Mouse (Mus musculus): Measurements from ENCODE around the gene Gm5460. TPM values are rescaled to one million over a fixed set of nuclear protein-coding genes. Genes with fewer than 3 reads are reported as not detected.

Gene Gm5460
- total and polyA plus RNA-seq, 3 experiments: not detected

DNA sequence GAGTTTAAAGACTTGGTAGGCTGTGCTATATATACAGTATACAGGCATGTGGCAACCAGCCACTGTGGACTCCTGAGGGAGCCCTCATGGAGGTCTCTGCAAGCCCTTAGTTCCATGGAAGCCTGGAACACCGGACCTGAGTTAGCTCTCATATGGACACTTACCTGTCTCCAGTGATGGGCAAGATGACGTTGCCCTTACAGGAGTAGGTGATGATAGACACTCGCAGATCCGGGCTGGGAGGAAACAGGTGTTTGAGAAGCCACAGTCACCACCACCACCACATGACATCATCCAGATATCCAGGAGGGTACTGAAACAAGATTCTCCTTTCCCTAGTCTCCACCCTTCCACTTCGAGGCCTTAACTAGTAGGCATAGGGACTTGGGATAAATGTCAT, 14.2 kb upstream of the Gm5460 start:
- no peak for DNase-seq
- Histone ChIP-seq H3K79me2 (replicated peaks; ENCODE audit: control insufficient read depth, insufficient read depth, low read length) (no peaks in the 10 kb centered on the region), H3K36me3 (ENCODE audit: control insufficient read depth, insufficient read depth, low read length) (no peaks in the 10 kb centered on the region), H3K27me3 (ENCODE audit: control insufficient read depth, insufficient read depth, low read length) (no peaks in the 10 kb centered on the region), H3K4me1 (ENCODE audit: control insufficient read depth, insufficient read depth, low read length) (no peaks in the 10 kb centered on the region), H3K4me3 (no peak overlapping the region), H3K9ac (ENCODE audit: low read depth, low read length) (no peak overlapping the region), H3K27ac (no peak overlapping the region)
- TF ChIP-seq EP300 (IDR thresholded peaks at IDR 0.05; ENCODE audit: insufficient read depth, low read depth, low read length): no peak
- no peak for TF ChIP-seq POLR2A (IDR thresholded peaks at IDR 0.05; ENCODE audit: insufficient read depth, low read depth, low read length)
- no peak for TF ChIP-seq CTCF (IDR thresholded peaks at IDR 0.05)
- 78% methylated on average over 5 of the region's 5 CpGs for WGBS
- intact Hi-C loops (cut with DNase I): no loop called here

DNA sequence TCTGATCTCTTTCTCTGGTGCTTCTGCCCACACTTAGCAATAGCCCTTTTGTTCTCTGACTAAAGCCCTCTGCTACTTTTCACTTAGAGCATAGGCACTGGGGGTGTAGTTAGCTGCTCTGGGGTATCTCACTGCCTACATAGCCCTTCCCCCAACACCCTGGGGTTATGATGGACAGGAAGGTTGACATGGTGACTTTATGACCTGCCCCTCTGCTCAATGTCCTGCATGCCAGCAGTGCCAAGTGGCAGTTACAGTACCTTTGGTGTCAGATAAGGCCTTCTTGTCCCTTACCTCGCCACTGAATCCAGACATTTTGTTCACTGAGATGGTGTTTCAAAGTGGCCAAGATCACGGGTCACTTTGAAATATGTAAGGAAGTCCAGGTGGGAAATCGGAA, 1.5 kb upstream of the Gm5460 start, which contains the start of gene Gm30083:
Gene Gm30083 (minus strand): TSS at position 120 of the 400 bp plus-strand sequence.
- H3K4me1 ChIP-seq (ENCODE audit: control insufficient read depth, insufficient read depth, low read length): no peaks in the 10 kb centered on the region
- no peaks in the 10 kb centered on the region for H3K79me2 ChIP-seq (replicated peaks; ENCODE audit: control insufficient read depth, insufficient read depth, low read length)
- no peak within 1 kb of the TSS for H3K27ac ChIP-seq
- no peak for DNase-seq
- intact Hi-C loops (cut with DNase I): no loop called here
- H3K9ac ChIP-seq (ENCODE audit: low read depth, low read length): no peak within 1 kb of the TSS
- H3K27me3 ChIP-seq (ENCODE audit: control insufficient read depth, insufficient read depth, low read length): no peaks in the 10 kb centered on the region
- no peaks in the 10 kb centered on the region for H3K36me3 ChIP-seq (ENCODE audit: control insufficient read depth, insufficient read depth, low read length)
- H3K4me3 ChIP-seq: no peak within 1 kb of the TSS
- WGBS: 74% methylated on average over 3 of the region's 3 CpGs
- no peak for TF ChIP-seq EP300 (IDR thresholded peaks at IDR 0.05; ENCODE audit: insufficient read depth, low read depth, low read length)
- TF ChIP-seq POLR2A (IDR thresholded peaks at IDR 0.05; ENCODE audit: insufficient read depth, low read depth, low read length): no peak
- no peak for TF ChIP-seq CTCF (IDR thresholded peaks at IDR 0.05)

DNA sequence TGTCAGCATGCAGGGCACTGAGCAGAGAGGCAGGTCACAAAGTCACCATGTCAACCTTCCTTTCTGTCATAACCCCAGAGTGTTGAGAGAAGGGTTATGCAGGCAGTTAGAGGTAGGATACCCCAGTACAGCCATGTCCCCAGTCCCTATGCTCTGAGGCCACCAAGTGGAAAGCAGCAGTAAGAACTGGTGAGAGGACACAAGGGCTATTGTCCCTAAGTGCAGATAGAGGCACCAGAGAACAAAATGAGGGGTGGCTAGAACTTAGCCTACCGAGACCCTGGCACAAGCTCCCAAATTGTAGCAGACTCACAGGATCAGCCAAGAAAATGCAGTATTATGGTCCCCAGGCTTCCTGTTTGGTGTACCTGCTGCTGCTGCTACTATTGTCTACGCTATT, 380 bp downstream of the Gm5460 start:
- Histone ChIP-seq H3K4me1 (ENCODE audit: control insufficient read depth, insufficient read depth, low read length) (no peaks in the 10 kb centered on the region), H3K27ac (no peak overlapping the region), H3K36me3 (ENCODE audit: control insufficient read depth, insufficient read depth, low read length) (no peaks in the 10 kb centered on the region), H3K27me3 (ENCODE audit: control insufficient read depth, insufficient read depth, low read length) (no peaks in the 10 kb centered on the region), H3K79me2 (replicated peaks; ENCODE audit: control insufficient read depth, insufficient read depth, low read length) (no peaks in the 10 kb centered on the region), H3K4me3 (no peak overlapping the region), H3K9ac (ENCODE audit: low read depth, low read length) (no peak overlapping the region)
- WGBS: 76% methylated on average over 2 of the region's 2 CpGs
- intact Hi-C loops (cut with DNase I): no loop called here
- DNase-seq: no peak
- no peak for TF ChIP-seq CTCF (IDR thresholded peaks at IDR 0.05)
- TF ChIP-seq EP300 (IDR thresholded peaks at IDR 0.05; ENCODE audit: insufficient read depth, low read depth, low read length): no peak
- TF ChIP-seq POLR2A (IDR thresholded peaks at IDR 0.05; ENCODE audit: insufficient read depth, low read depth, low read length): no peak

DNA sequence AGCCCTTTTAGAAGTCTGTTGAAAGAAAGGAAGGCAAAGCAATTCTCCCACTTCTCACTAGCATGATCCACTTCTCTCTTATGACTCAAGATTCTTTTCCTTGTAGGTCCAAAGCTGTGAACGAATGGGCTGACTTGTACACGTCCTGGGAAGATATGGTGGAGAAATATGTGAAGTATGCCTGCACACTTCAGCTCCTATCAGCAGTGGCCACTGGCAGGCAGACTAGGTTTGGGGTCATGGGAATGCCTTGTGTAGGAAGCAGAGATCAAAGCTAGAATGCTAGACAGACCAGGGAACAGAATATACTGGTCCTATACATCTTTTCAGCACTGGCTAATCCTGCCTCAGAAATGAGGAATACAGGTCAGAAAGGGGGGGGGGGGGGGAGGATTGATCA, 10.2 kb downstream of the Gm5460 start:
- H3K36me3 ChIP-seq (ENCODE audit: control insufficient read depth, insufficient read depth, low read length): no peaks in the 10 kb centered on the region
- H3K27ac ChIP-seq: no peak overlapping the region
- no peaks in the 10 kb centered on the region for H3K4me1 ChIP-seq (ENCODE audit: control insufficient read depth, insufficient read depth, low read length)
- 6% methylated on average over 2 of the region's 2 CpGs for WGBS
- TF ChIP-seq POLR2A (IDR thresholded peaks at IDR 0.05; ENCODE audit: insufficient read depth, low read depth, low read length): no peak
- no peak for TF ChIP-seq CTCF (IDR thresholded peaks at IDR 0.05)
- TF ChIP-seq EP300 (IDR thresholded peaks at IDR 0.05; ENCODE audit: insufficient read depth, low read depth, low read length): no peak
- intact Hi-C loops (cut with DNase I): no loop called here
- H3K79me2 ChIP-seq (replicated peaks; ENCODE audit: control insufficient read depth, insufficient read depth, low read length): no peaks in the 10 kb centered on the region
- H3K9ac ChIP-seq (ENCODE audit: low read depth, low read length): no peak overlapping the region
- H3K4me3 ChIP-seq: no peak overlapping the region
- no peaks in the 10 kb centered on the region for H3K27me3 ChIP-seq (ENCODE audit: control insufficient read depth, insufficient read depth, low read length)
- no peak for DNase-seq

DNA sequence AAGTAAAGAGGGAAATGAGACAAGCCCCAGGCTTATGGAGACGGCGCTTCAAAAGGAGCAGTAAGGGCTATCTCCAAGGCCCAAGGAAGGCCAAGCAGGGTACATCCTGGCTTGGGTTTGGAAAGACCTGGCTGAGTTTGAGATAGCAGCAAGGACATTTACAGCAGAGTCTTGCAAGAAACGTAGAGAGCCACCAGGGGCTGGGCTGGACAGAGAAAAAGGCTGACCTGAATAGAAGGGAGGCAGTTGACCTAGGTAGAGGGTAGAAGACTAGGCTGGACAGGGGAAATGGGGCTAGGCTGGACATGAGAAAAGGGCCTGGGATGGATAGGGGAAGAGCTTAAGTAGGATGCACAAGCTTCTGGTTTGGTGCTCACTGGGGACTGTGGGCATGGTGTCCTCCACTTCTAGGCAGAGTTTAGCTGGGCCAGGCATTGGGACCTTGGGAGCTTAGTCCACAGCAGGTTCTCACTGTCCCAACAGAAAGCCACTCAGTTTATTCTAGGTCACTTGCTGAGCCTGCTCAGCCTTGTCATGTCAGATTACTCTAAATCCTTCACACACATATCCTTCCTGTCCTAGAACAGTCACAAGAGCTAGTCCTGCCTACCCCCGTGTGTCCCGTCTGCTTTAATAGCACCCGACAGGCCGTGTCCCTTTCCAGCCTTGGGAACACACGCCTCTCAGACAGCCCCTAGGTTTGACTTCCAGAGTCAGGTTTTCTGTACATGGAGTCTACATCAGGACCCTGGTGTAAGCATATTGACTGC, 17.5 kb downstream of the Gm5460 start:
- TF ChIP-seq POLR2A (IDR thresholded peaks at IDR 0.05; ENCODE audit: insufficient read depth, low read depth, low read length) (no peak), EP300 (IDR thresholded peaks at IDR 0.05; ENCODE audit: insufficient read depth, low read depth, low read length) (no peak), CTCF (IDR thresholded peaks at IDR 0.05) (no peak)
- Histone ChIP-seq H3K4me1 (ENCODE audit: control insufficient read depth, insufficient read depth, low read length) (no peaks in the 10 kb centered on the region), H3K79me2 (replicated peaks; ENCODE audit: control insufficient read depth, insufficient read depth, low read length) (no peaks in the 10 kb centered on the region), H3K27me3 (ENCODE audit: control insufficient read depth, insufficient read depth, low read length) (no peaks in the 10 kb centered on the region; the same call in 1 of the 2 replicates), H3K36me3 (ENCODE audit: control insufficient read depth, insufficient read depth, low read length) (no peaks in the 10 kb centered on the region), H3K9ac (ENCODE audit: low read depth, low read length) (no peak overlapping the region), H3K27ac (no peak overlapping the region), H3K4me3 (no peak overlapping the region)
- intact Hi-C loops (cut with DNase I): no loop called here
- no peak for DNase-seq
- 83% methylated on average over 8 of the region's 8 CpGs for WGBS

DNA sequence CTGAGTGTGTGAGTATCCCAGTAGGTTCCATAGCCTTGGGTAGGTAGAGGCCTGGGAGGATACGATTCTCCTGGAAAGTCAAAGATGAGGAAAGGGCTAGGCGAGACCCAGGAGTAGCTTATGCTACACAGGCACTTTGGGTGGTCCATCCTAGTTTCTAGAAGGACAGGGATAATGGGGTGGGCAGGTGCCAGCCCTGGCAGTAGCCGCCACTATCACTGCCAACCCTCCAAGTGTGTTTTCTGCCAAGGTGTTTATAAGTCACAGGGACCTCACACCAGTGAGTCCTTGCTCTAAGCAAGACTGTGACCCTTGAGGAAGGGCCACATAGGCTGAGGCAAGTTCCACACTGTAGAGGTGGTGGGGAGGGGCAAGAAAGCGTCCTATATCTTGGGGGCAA, 24.7 kb downstream of the Gm5460 start:
- H3K27me3 ChIP-seq (ENCODE audit: control insufficient read depth, insufficient read depth, low read length): no peaks in the 10 kb centered on the region; the same call in 1 of the 2 replicates
- H3K79me2 ChIP-seq (replicated peaks; ENCODE audit: control insufficient read depth, insufficient read depth, low read length): no peaks in the 10 kb centered on the region
- no peak overlapping the region for H3K27ac ChIP-seq
- TF ChIP-seq POLR2A (IDR thresholded peaks at IDR 0.05; ENCODE audit: insufficient read depth, low read depth, low read length) (no peak), CTCF (IDR thresholded peaks at IDR 0.05) (no peak), EP300 (IDR thresholded peaks at IDR 0.05; ENCODE audit: insufficient read depth, low read depth, low read length) (no peak)
- WGBS: 73% methylated on average over 4 of the region's 4 CpGs
- H3K4me3 ChIP-seq: no peak overlapping the region
- no peaks in the 10 kb centered on the region for H3K4me1 ChIP-seq (ENCODE audit: control insufficient read depth, insufficient read depth, low read length)
- no peak overlapping the region for H3K9ac ChIP-seq (ENCODE audit: low read depth, low read length)
- no peak for DNase-seq
- intact Hi-C loops (cut with DNase I): no loop called here
- no peaks in the 10 kb centered on the region for H3K36me3 ChIP-seq (ENCODE audit: control insufficient read depth, insufficient read depth, low read length)

Data from heart, adult 2 months (tissue).